Comparison of ENCODE assay signal across 8 mouse cellular contexts in the genomic region with DNA sequence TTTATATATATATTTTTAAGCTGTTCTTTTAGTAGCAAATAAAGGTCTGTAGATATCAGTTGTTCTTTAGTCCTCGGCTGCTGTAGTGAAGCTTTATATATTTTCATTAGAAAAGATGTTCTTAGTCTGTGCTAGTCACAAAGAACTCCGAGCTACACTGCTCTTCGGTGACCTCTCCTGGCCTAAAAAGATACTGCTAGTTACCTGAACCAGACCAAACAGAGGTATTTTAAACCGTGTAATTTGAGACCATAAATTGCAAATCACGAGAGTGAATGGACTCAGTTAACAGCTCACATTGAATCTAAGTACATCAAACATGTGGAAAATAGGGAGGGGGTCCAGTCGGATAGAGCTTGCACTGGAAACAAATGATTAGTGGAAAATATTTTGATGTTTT.
DNase-seq lines count a peak whose midpoint lies in the region; ATAC-seq and TF ChIP-seq lines count a peak whose summit lies in the region.

No protein-coding gene starts in this region.

- H3K27me3 ChIP-seq in heart, postnatal 0 days (ENCODE audit: control insufficient read depth, insufficient read depth, low read length) = no peaks in the 10 kb centered on the region
- no peaks in the 10 kb centered on the region for H3K27me3 ChIP-seq in limb, embryonic 11.5 days (ENCODE audit: control insufficient read depth, insufficient read depth, low read length)

- H3K4me3 ChIP-seq in heart, postnatal 0 days (ENCODE audit: low read depth, low read length) = no peak overlapping the region
- no peak overlapping the region for H3K4me3 ChIP-seq in limb, embryonic 11.5 days (ENCODE audit: low read depth, low read length)

- H3K4me1 ChIP-seq in heart, postnatal 0 days (ENCODE audit: control insufficient read depth, insufficient read depth) = no peaks in the 10 kb centered on the region
- no peaks in the 10 kb centered on the region for H3K4me1 ChIP-seq in limb, embryonic 11.5 days (ENCODE audit: control insufficient read depth, insufficient read depth, low read length)

- 13% methylated on average over 6 of the region's 6 CpGs for WGBS in heart, postnatal 0 days
- 14% methylated on average over 6 of the region's 6 CpGs for WGBS in limb, embryonic 11.5 days

- no peak overlapping the region for H3K4me2 ChIP-seq in heart, postnatal 0 days (ENCODE audit: low read depth, low read length)
- H3K4me2 ChIP-seq in limb, embryonic 11.5 days (ENCODE audit: low read depth, severe bottlenecking) = no peak overlapping the region

- H3K9ac ChIP-seq in heart, postnatal 0 days (replicated peaks; ENCODE audit: low read depth, low read length) = no peak overlapping the region
- H3K9ac ChIP-seq in limb, embryonic 11.5 days (ENCODE audit: low read length) = no peak overlapping the region

- no peaks in the 10 kb centered on the region for H3K9me3 ChIP-seq in heart, postnatal 0 days (replicated peaks; ENCODE audit: control insufficient read depth, low read length)
- H3K9me3 ChIP-seq in limb, embryonic 11.5 days (ENCODE audit: control insufficient read depth, low read length) = no peaks in the 10 kb centered on the region

- H3K27ac ChIP-seq in heart, postnatal 0 days (ENCODE audit: low read depth) = no peak overlapping the region
- H3K27ac ChIP-seq in limb, embryonic 11.5 days (replicated peaks; ENCODE audit: low read depth, low read length) = no peak overlapping the region

- peak; percentile 13 for DNase-seq in heart, postnatal 0 days (ENCODE audit: low spot score)
- DNase-seq in heart, adult 9 months (ENCODE audit: low spot score in 2 of 2) = no peak
- DNase-seq in A20 (ENCODE audit: low read depth, low spot score) = peak; percentile 32
- peak; percentile 51 for DNase-seq in cerebellum, adult 8-10 months
- DNase-seq in forelimb bud, embryonic 11.5 days (ENCODE audit: low read depth, low spot score) = peak; percentile 77
- DNase-seq in limb, embryonic 11.5 days (ENCODE audit: low spot score) = peak; percentile 78
- DNase-seq in thymus, postnatal 25 days = peak; percentile 1
- DNase-seq in T-cell, adult 2 months (ENCODE audit: low spot score) = no peak

- H3K36me3 ChIP-seq in heart, postnatal 0 days (replicated peaks; ENCODE audit: control insufficient read depth, insufficient read depth, low read length) = no peaks in the 10 kb centered on the region
- no peaks in the 10 kb centered on the region for H3K36me3 ChIP-seq in limb, embryonic 11.5 days (ENCODE audit: control insufficient read depth, insufficient read depth, low read length)

- no peak for ATAC-seq in heart, postnatal 0 days (ENCODE audit: insufficient read depth, low read depth)
- ATAC-seq in limb, embryonic 11.5 days (ENCODE audit: insufficient number of reproducible peaks, low FRiP score, low TSS enrichment, low read depth) = peak; percentile 79; the same call in 1 of the 2 replicates

- no peak for TF ChIP-seq EP300 in heart, postnatal 0 days (IDR thresholded peaks at IDR 0.05; ENCODE audit: low read depth)

- TF ChIP-seq CTCF in heart, postnatal 0 days (IDR thresholded peaks at IDR 0.05; ENCODE audit: low read depth) = peak; percentile 52

Comparison
In these comparisons a context has a peak if more than half of its experiments do, and no peak if none do; other contexts are left out.
1. DNase-seq: peak in heart, postnatal 0 days (single experiment), A20 (single experiment), cerebellum, adult 8-10 months (single experiment), forelimb bud, embryonic 11.5 days (single experiment), limb, embryonic 11.5 days (single experiment) and thymus, postnatal 25 days (single experiment); none in heart, adult 9 months (0 of 2) and T-cell, adult 2 months (single experiment).